Mouse (Mus musculus) G1E (cell line): ENCODE results near the gene 9930022D16Rik.

Source experiments
- CTCF ChIP-seq: IDR thresholded peaks from 2 replicates; pipeline ENCODE4 v1.5.1; 2012; ENCODE audit warnings: low read depth, low read length, inconsistent platforms, mixed read lengths
- GATA1 ChIP-seq: IDR thresholded peaks from 2 replicates; pipeline ENCODE4 v1.6.1; 2012; ENCODE audit warnings: borderline replicate concordance, low read length, inconsistent platforms, mixed read lengths
- GATA2 ChIP-seq: IDR thresholded peaks from 2 replicates; pipeline ENCODE4 v1.6.1; 2012; ENCODE audit warnings: low read depth, low read length, inconsistent platforms, borderline replicate concordance
- POLR2AphosphoS5 ChIP-seq: IDR thresholded peaks from 2 replicates; pipeline ENCODE4 v1.6.1; 2012; ENCODE audit warnings: low read depth, low read length, inconsistent platforms; ENCODE audit not compliant: insufficient replicate concordance
- TAL1 ChIP-seq: conservative IDR thresholded peaks from 2 replicates; pipeline ENCODE4 v1.6.1; 2012; ENCODE audit warnings: low read depth, low read length, inconsistent platforms, mixed read lengths

- TF ChIP-seq CTCF (no peak), GATA2 (no peak), GATA1 (no peak), TAL1 (no peak), POLR2AphosphoS5 (no peak)
Observed at GRCm38 (mm10) chr11:109465068-109465467, 51.4 kb downstream of the 9930022D16Rik start.
